Mouse (Mus musculus) yolk sac, embryonic 10.5 days (tissue): ENCODE data around the gene Shisa9.

ENCODE experiments used
- DNase-seq: peaks from one replicate; pipeline ENCODE4 v3.0.0-alpha.2; 2017; ENCODE audit warnings: low spot score

Gene Shisa9

DNA sequence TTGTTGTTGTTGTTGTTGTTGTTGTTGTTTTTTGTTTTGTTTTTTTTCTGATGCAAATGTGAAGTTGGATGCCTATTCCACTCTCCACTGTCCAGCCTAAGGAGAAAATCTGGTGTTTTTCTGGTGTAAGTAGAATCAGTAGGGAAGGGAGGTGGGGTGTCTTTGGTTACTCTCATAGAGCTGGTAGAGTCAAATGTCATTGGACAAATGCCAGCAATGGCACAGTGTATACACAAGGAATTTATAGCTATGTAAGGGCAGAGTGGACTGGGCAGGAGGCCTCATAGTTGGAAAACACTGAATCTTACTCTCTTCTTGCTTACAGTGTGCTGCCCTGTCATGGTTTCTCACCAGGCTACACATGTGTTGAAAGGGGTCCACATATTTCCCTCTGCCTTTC is 325.9 kb downstream of the Shisa9 start:
- no peak for DNase-seq

DNA sequence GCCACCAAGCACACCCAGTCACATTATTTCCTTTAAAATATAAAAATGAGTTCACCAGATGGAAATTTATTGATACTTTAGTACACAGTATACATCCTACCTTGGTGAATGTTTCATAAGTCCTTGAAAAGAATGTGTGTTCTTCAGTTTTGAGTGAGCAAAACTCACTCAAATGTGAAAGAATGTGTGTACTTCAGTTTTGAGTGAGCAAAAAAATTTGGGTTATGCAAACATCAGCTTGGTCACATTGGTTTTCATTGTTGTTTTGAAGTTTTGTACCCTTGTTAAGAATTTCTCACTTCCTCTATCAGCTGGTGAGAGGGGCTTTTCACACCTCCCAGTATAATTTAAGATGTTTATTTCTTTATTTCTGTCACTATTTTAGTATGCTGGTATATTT is 331.7 kb downstream of the Shisa9 start:
- no peak for DNase-seq
